Mouse (Mus musculus) heart, postnatal 0 days (tissue): Measurements from ENCODE around the gene 4931406P16Rik. TPM values are rescaled to one million over a fixed set of nuclear protein-coding genes. Genes with fewer than 3 reads are reported as not detected.

Source experiments
- ATAC-seq: fragments of 200-750 bp; cut with Nextera tagmentation; 2 replicates; pipeline ENCODE4 v1.8.0; 2017; ENCODE audit warnings: low read depth, moderate number of reproducible peaks, moderate library complexity; ENCODE audit not compliant: insufficient read depth
- DNase-seq: peaks from one replicate; pipeline ENCODE4 v3.0.0-alpha.2; 2016; ENCODE audit warnings: low spot score
- H3K27ac ChIP-seq: fragments of 300-500 bp; sonication (generic); 2 replicates; pipeline ENCODE4 v1.5.1; 2014; ENCODE audit warnings: low read depth, mild to moderate bottlenecking
- H3K27me3 ChIP-seq: fragments of 300-500 bp; sonication (generic); 2 replicates; pipeline ENCODE4 v1.6.1; 2014; ENCODE audit warnings: low read length, mixed read lengths; ENCODE audit not compliant: control insufficient read depth, insufficient read depth
- H3K36me3 ChIP-seq: fragments of 300-500 bp; sonication (generic); replicated peaks from 2 replicates; pipeline ENCODE4 v1.6.1; 2014; ENCODE audit warnings: low read length, mixed read lengths; ENCODE audit not compliant: control insufficient read depth, insufficient read depth
- H3K4me1 ChIP-seq: fragments of 300-500 bp; sonication (generic); 2 replicates; pipeline ENCODE4 v1.6.1; 2014; ENCODE audit warnings: antibody characterized with exemption; ENCODE audit not compliant: control insufficient read depth, insufficient read depth
- H3K4me2 ChIP-seq: fragments of 300-500 bp; sonication (generic); 2 replicates; pipeline ENCODE4 v1.6.1; 2014; ENCODE audit warnings: low read depth, mild to moderate bottlenecking, low read length, moderate library complexity
- H3K4me3 ChIP-seq: fragments of 300-500 bp; sonication (generic); 2 replicates; pipeline ENCODE4 v1.5.1; 2014; ENCODE audit warnings: low read depth, low read length
- H3K9ac ChIP-seq: fragments of 300-500 bp; sonication (generic); replicated peaks from 2 replicates; pipeline ENCODE4 v1.6.1; 2014; ENCODE audit warnings: low read depth, low read length, mixed read lengths
- H3K9me3 ChIP-seq: fragments of 300-500 bp; sonication (generic); replicated peaks from 2 replicates; pipeline ENCODE4 v1.6.1; 2016; ENCODE audit warnings: low read length; ENCODE audit not compliant: control insufficient read depth
- CTCF ChIP-seq: IDR thresholded peaks from 2 replicates; pipeline ENCODE4 v1.5.1; 2016; ENCODE audit warnings: antibody characterized with exemption, control low read depth, low read depth
- EP300 ChIP-seq: IDR thresholded peaks from 2 replicates; pipeline ENCODE4 v1.6.1; 2016; ENCODE audit warnings: antibody characterized with exemption, low read depth
- WGBS: fragments of 180-500 bp; shearing (Covaris S2); extraction: QIAGEN DNeasy Blood & Tissue Kit; methylation state at CpG from one replicate; pipeline ENCODE4 v1.1.7; 2014; 5-methylcytosine and 5-hydroxymethylcytosine counted together
- polyA plus RNA-seq: library from polyadenylated mRNA; unstranded; fragments of >200 nt; fragmentation: Nextera tagmentation; extraction: Ambion mirVana; gene quantifications from 2 replicates; pipeline ENCODE4 v1.2.1, GENCODE M21; 2015
- total RNA-seq: library from RNA; depleted of rRNA; stranded (reverse); fragments of >200 nt; gene quantifications from 2 replicates; pipeline ENCODE4 v1.2.3, GENCODE M21; 2014; ENCODE audit warnings: low replicate concordance

The 4931406P16Rik gene
- total and polyA plus RNA-seq, 2 experiments from 2014 or later, result 25.4 to 62.1 TPM

DNA sequence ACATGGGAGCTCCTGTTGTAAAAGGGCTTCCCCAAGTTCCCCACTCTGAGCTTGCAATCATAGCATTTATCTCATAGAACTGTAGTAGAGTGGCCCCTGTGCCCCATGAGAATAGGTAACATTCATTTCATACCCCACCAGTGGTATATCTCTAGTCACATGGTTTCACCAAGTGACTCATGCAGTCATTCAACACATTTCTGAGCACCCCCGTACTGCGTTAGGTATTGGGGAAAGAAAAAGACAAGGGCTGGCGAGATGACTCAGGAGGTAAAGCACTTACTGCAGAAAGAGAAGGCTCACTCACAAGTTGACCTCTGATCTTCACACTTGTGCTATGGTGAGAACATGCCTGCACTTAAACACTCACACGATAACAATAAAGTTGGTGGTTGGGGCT is 8.6 kb upstream of the 4931406P16Rik start:
- Histone ChIP-seq H3K4me1 (peaks cover 5% of the 10 kb centered on the region), H3K36me3 (no peaks in the 10 kb centered on the region), H3K4me2 (no peak overlapping the region), H3K9ac (no peak overlapping the region), H3K4me3 (no peak overlapping the region), H3K27ac (no peak overlapping the region), H3K27me3 (no peaks in the 10 kb centered on the region), H3K9me3 (no peaks in the 10 kb centered on the region)
- ATAC-seq, result no peak
- TF ChIP-seq CTCF, result no peak
- no peak for TF ChIP-seq EP300
- peak; percentile 3 for DNase-seq
- WGBS, result 41% methylated on average over 4 of the region's 4 CpGs

DNA sequence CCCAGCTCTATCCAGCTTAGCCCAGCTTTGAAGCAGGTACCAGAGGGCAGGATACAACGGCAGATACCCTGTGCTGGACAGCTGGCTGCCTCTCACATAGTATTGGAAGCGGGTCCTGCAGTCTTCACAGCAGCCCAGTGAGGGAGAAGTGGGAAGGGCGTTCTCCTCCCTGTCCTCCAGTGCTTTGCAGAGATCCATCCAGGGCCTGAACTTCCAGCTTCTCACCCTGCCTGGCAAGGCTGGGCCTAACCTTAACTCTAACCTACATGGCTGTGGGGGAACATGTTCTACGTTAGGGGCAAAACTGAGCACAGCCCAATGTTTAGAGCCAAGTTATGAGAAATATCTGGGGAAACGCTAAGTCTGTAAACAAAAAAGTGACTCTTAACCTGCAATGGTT is 7.8 kb upstream of the 4931406P16Rik start:
- H3K4me2 ChIP-seq, result no peak overlapping the region
- H3K27me3 ChIP-seq, result no peaks in the 10 kb centered on the region
- DNase-seq, result no peak
- H3K4me1 ChIP-seq, result peaks cover 5% of the 10 kb centered on the region
- H3K36me3 ChIP-seq, result no peaks in the 10 kb centered on the region
- H3K9ac ChIP-seq, result no peak overlapping the region
- WGBS, result 80% methylated on average over 5 of the region's 5 CpGs
- no peak overlapping the region for H3K4me3 ChIP-seq
- ATAC-seq, result no peak
- H3K9me3 ChIP-seq, result no peaks in the 10 kb centered on the region
- TF ChIP-seq EP300 (no peak), CTCF (no peak)
- no peak overlapping the region for H3K27ac ChIP-seq

GRCm38 (mm10) chr7:34319957-34320356 is 6.6 kb upstream of the 4931406P16Rik start:
- Histone ChIP-seq H3K4me1 (peaks cover 5% of the 10 kb centered on the region), H3K9me3 (no peaks in the 10 kb centered on the region), H3K9ac (no peak overlapping the region), H3K36me3 (no peaks in the 10 kb centered on the region), H3K4me2 (no peak overlapping the region), H3K4me3 (no peak overlapping the region), H3K27me3 (no peaks in the 10 kb centered on the region), H3K27ac (peak overlapping the region; percentile 53)
- peak; percentile 65 for DNase-seq
- whole genome bisulfite sequencing, result 42% methylated on average over 3 of the region's 3 CpGs
- ATAC-seq, result peak; percentile 68
- no peak for TF ChIP-seq EP300
- TF ChIP-seq CTCF, result 0 out of 2 replicates have a peak, but pooled peaks have one; percentile 3

- Histone ChIP-seq H3K36me3 (no peaks in the 10 kb centered on the region), H3K9ac (no peak overlapping the region), H3K4me2 (no peak overlapping the region), H3K4me1 (peaks cover 5% of the 10 kb centered on the region), H3K27me3 (no peaks in the 10 kb centered on the region), H3K27ac (peak overlapping the region; percentile 68), H3K9me3 (no peaks in the 10 kb centered on the region), H3K4me3 (no peak overlapping the region)
- TF ChIP-seq EP300 (no peak), CTCF (no peak)
- DNase-seq (peak; percentile 25), ATAC-seq (peak; percentile 25; the same call in 1 of the 2 replicates)
- WGBS, result 45% methylated on average over 2 of the region's 2 CpGs
Observed at GRCm38 (mm10) chr7:34319123-34319522, 5.8 kb upstream of the 4931406P16Rik start.

DNA sequence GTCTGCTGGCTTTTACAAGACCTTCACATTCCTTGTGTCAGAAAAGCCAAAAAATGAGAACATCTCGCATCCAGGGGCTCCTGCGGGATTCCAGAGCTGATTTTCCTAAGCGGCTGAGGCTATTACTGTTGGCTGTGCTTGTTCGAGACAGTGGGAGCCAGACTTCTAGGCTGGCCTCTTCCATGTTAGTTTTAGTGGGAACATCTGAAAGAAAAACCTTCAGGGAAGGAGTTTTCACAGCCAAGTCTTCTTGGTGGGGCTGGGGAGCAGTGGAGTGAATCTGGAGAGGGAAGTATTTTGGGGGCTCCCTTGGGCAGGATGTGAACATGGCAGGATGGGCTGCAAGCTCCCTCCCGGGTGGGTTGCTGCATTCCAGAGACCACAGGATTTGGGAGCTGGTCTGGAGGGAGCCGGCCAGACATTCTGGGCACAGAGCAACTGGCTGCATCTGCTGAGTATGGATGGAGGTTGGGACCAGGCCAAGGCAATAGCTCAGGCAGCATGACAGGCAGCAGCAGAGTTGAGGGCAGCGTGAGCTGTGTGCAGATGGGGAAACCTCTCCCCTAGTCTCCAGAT is 4.6 kb upstream of the 4931406P16Rik start:
- no peaks in the 10 kb centered on the region for H3K36me3 ChIP-seq
- H3K9me3 ChIP-seq, result no peaks in the 10 kb centered on the region
- 48% methylated on average over 7 of the region's 7 CpGs for WGBS
- ATAC-seq, result no peak
- peaks cover 11% of the 10 kb centered on the region for H3K4me1 ChIP-seq
- H3K4me3 ChIP-seq, result no peak overlapping the region
- no peaks in the 10 kb centered on the region for H3K27me3 ChIP-seq
- TF ChIP-seq EP300, result no peak
- no peak for TF ChIP-seq CTCF
- peak; percentile 25 for DNase-seq
- no peak overlapping the region for H3K9ac ChIP-seq
- no peak overlapping the region for H3K4me2 ChIP-seq
- peak overlapping the region; percentile 68 for H3K27ac ChIP-seq
